Mouse (Mus musculus): Measurements from ENCODE around the gene Cdk19.

Cdk19 gene

DNA sequence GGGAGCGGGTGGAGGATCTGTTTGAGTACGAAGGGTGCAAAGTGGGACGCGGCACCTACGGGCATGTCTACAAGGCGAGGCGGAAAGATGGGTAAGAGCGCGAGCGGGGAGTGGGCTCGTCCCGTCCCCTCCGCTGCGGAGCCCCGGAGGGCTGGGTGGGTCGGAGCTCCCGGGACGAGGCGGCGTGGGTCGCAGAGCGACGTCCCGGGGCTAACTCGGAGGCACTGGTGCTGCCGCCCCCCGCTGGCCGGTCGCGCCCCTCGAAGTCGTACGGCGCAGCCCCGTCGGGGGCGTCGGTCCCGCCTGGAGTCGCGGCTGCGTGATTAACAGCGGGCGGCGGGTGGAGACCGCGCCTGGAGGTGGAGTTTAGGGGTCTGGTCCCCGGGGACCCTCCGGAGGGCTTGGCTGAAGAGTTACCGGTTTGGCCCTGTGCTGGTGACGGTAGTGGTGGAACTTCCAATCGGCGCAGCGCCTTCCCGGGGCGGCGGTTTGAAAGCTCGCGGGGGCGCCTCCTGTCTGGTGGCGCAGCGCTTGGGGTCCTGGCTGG, 10.3 kb downstream of the Cdk19 start:
- peak; percentile 43 for DNase-seq (ENCODE audit: low spot score)

DNA sequence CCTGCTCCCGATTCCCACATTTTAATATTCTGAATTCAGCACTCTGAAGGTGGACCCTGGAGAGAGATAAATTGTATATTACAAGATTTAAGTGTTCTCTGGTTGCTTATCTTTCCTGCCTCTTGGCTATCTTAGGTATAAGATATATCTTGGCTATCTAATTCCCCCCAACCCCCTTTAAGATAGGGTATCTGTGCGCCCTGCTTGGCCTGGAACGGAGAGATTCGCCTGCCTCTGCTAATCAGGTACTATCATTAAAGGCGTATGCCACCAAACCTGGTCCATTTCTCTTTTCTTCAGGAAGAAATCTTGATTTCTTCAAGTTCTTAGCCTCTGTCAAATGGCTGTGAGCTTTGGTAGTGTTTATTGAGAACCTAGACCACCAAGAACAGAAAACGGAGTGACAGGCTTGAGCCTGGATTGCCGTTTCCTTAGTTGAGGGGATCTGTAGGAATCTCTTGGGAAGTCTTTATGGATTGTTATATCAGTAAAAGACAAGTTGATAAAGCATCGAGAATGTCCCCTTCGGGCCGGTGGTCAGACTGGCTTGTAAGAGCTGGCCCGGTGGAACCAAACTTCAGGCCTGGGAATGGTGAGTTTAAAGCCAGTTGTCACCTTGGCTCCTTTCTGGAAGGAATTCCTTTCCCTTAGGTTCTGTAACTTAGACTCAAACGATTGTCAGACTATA, 11.0 kb downstream of the Cdk19 start:
- DNase-seq (ENCODE audit: low spot score) = no peak

DNA sequence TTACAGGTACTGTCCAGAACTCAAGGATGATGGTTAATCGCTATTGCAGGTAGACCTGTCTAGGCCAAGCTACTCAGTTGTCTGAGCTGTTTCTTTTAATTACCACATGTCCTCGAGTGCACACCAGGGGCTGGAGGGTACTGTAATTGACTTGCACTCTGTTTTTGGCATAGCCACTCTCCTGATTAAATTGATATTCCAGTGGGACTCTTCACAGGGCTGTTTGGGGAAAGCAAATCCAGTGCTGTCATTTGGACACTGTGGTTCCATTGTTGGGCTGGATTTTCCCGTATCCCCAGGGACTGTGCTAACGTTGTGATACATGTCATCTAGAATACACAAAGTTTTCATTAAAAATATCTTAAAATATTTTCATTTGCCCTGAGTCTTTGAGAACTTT, 11.8 kb downstream of the Cdk19 start:
- no peak for DNase-seq (ENCODE audit: low spot score)

DNA sequence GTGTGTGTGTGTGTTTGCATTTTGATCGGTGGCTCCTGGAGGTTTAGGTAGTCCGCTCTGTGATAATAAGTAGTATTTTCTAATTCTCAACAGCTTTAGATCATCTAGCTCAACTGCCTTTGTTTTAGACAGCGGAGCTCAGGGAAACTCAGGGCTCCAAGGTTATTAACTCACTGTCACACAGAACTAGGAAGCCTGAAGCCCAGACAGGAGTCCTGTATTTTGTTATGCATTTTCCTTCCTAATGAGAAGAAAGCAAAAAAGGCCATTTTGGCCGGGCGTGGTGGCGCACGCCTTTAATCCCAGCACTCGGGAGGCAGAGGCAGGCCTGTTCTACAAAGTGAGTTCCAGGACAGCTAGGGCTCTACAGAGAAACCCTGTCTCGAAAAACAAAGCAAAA, 14.7 kb downstream of the Cdk19 start:
- DNase-seq (ENCODE audit: low spot score) = no peak

DNA sequence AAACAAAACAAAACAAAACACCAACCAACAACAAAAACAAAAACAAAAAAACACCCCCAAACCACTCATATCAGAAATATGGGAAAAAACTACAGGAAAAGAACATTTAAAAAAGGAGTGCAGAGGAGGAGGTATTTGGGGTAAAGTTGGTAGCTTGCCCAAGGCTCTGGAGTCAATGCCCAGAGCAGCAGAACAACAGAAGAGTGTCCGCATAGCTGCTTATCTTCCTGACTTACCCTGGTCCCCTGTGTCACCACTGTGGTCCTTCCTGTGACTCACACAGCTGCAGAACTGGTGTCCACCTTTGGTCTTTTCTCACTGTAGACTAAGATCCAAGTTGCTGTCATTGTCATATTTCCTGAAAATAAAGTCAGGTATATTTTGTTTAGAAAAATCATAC, 15.2 kb downstream of the Cdk19 start:
- DNase-seq (ENCODE audit: low spot score) = no peak

DNA sequence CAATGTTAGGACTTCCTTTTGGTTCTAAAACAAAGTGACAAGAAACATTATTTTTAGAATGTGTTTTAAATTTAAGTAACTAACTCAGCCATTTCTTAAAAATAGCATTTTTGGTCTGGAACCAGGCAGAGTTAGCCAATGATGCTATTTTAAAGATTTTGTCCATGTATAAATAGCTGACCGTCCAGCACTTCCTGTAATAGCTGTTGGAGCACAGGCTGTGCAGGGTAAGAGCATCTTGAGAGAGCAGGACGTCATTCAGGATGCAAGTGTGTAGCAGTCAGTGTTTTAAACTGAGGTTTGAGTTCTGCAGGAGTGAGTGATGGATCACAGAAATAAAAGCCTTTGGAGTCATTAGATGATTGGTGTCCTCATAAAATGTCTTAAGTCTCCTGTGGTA, 18.8 kb downstream of the Cdk19 start:
- DNase-seq (ENCODE audit: low spot score) = no peak

DNA sequence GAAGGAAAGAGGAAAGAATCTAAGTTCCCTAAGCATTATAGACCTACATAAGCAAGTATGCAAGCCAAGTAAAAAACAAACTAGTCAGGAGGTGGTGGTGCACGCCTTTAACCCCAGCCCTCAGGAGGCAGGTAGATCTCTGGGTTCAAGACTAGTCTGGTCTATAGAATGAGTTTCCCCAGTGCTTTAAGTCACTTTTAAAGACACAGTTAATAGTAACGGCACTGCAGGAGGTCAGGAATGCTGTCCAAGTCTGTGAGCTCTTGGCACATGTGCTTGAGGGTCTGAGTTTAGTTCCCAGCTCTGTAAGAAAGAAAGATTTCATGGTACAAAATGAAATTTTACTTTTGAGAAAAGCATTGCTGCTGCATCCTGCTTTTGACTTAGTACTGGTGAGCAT, 19.8 kb downstream of the Cdk19 start:
- DNase-seq (ENCODE audit: low spot score) = no peak

DNA sequence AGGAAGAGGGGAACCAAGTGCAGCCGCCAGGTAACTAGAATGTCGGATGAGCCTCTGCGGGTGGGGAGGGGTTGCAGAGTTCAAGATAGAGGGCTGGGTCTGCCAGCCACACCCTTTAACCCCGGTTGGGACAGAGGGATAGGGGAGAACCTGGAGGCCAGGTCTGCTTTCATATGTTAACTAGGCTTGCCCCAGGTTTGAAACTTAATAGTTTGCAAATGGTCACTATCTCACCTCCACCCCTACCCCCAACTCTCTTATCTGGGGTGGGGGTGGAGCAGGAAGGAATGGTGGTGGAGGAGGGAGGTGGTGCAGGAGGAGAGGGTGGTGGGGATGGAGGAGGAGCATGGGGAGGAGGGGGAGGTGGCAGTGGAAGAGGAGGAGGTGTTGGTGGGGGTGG, 23.6 kb downstream of the Cdk19 start:
- no peak for DNase-seq (ENCODE audit: low spot score)

DNA sequence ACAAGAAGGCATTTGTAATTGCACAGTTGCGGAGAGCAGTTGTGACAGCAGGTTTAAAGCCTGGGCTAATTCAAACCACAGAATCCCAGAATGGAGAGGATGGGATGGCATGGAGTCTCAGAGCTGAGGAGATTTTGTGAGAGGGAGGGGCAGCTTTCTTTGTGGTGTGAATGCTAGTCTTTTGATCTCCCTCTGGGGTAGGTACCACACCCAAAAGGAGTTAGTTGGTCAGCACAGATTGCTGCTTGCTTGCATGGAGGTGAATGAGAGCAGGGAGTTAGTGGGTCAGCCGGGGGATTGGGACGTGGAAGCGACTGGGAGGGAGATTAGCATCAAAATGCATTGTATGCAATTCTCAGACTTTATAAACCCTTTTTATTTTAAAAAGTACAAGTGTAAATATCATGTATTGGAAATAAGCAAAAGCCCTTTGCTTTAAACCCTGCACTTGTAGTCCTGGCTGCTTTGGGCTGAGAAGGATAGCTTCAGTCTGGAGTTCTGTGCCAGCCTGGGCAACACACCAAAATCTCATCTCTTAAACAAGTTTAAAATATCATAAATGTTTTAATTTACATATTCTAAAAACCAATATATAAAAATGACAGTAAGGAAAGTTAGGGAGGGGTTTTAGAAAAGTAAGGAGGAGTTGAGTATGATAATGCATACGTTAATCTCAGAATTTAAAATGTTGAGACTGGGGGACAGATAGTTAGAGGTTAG, 25.4 kb downstream of the Cdk19 start:
- no peak for DNase-seq (ENCODE audit: low spot score)

DNA sequence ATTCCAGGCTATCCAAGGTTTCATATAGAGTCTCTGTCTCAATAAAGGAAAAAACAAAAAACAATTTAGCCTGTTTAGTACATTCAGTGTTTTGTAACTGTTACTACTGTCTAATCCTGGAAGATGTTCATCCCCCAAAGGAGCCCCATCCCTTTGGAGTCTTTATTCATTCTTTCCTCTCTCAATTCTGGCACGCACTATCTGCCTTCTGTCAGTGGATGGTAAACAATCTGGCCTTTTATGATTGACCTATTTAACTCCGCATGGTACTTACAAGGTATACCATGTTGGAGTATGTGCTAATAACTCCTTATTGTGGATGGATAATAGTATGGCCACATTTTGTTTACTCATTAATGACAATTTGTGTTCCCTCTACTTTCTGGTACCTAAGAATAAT, 26.6 kb downstream of the Cdk19 start:
- no peak for DNase-seq (ENCODE audit: low spot score)

DNA sequence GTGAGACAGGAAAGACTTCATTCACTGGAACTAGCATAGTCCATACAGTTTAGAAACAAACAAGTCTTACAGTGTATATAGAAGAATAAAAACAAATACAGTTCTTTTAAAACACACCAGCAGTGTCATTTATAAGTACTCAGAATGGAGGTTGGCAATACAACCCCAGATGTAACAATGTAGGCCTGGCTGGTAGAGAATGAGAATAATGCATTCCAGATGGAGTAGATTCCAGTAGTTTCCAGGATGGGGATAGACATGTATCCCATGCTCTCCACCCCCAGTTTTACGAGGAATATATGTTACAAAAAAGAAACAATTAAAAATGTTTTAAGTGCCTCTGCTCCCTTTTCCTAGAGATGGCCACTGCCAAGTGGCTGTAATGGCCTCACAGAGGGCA, 29.2 kb downstream of the Cdk19 start:
- DNase-seq (ENCODE audit: low spot score) = no peak

DNA sequence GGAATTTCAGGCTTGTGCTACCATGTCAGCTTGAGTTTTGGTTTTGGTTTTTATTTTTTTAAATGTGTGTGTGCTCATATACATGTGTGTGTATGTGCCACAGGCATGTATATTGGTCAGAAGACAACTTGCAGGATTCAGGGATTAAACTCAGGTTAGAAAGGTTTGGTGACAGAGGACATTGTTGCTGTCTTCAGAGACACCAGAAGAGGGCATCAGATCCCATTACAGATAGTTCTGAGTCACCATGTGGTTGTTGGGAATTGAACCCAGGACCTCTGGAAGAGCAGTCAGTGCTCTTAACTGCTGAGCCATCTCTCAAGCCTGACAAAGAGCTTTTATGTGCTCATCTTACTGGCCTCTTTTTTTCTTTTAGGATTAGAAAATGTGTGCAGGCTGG, 30.8 kb downstream of the Cdk19 start:
- DNase-seq (ENCODE audit: low spot score) = no peak

DNA sequence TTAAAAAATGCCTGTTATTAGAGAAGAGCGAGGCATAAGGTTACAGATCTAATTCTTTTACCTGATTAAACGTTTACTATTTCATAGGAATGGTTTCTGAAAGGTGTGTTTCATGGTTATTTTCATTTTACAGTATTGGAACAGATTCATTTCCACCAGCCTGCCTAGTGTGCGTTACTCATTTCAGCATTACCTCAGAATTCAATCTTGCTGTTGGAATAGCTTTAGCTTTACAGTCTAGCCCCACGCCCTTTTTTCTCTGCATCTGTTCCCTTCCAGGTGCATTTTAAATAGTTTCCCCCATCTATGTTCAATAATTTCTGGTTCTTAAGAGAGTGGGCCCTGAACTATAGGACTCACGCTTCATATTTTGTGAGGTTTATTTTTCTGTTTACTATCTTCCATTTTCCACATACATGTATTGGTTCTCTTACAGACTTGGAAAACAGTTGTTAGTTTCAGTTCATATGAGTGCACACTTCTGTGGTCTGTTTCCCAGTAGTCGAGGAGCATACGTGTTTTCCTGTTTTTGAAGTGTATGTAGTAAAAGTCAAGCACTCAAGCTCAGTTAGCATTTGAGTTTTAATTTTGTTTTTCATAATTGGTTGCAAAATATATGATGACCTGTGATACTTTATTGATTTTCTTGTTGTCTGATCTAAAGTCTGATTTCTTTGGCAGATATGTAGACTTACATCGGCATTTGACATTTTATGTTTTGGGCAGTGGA, 32.0 kb downstream of the Cdk19 start:
- DNase-seq (ENCODE audit: low spot score) = no peak

DNA sequence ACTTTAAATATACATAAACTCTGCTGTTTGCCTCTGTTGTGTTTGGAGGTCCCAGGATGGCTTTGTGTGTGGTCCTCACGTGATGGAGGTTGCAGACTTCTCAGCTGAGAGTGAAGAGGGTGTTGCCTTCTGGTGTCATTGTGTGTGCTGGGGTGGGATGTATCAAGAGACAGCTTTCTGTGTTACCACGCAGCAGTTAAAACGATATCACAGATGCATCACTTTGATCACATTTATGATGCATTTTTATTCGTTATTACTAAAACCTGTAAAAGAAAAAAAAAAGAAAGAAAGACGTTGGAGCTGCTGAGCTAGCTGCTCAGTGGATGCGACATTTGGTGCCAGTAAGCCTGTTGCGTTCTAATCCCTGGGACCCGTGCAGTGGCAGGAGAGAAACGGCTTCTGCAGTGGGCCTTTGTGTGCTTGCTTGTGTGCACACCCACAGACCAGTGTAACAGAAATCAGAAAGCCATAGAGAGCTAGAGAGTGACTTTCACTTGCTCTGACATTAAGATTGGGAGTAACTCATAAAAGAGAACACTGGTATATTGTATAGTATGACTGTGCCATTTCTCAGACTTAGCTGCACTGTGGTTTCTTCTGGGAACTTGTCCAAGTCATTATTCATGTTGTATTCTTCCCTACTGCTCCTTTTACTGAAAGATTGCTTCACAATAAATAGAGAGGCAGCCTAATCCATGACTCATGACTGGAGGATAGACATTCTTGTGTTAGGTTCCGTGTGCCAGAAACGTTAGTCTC, 32.7 kb downstream of the Cdk19 start:
- DNase-seq (ENCODE audit: low spot score) = peak; percentile 37

DNA sequence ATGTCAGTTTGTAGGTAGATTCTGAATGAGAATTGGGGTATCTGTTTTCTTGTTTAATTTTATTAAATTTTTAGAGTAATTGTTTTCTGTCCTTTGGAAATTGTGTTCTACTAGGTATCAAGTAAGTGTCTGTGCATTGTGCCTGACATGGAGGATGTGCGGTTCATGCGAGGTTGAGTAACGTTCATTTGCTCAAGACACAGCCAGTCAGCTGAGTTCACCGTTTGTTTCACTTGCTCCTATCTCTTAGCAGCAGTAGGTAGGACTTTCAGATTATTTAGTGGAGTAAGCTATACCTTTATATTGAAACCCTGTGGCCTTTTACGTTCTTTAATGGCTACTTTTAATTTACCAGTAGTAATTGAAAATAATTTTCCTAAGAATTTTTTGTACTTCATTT, 34.4 kb downstream of the Cdk19 start:
- no peak for DNase-seq (ENCODE audit: low spot score)

DNA sequence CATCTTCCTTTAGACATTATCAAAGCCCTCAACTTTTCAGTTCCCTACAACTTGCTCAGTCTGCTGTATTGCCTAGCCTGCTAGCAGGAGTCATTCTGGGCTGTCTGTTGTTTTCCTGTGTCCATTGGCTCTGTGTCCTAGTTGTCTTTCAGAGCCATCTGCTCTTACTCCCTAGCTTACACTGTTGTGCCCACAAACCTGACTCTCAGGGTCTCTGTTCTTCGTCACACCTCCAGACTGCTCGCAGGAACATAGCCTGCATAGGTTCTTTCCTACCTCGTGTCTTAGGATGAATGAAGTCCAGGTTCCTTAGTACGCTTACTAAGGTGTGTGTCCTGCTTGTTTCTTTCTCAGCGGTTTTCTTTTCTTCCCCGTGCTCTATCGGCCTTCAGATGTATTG, 35.5 kb downstream of the Cdk19 start:
- no peak for DNase-seq (ENCODE audit: low spot score)

DNA sequence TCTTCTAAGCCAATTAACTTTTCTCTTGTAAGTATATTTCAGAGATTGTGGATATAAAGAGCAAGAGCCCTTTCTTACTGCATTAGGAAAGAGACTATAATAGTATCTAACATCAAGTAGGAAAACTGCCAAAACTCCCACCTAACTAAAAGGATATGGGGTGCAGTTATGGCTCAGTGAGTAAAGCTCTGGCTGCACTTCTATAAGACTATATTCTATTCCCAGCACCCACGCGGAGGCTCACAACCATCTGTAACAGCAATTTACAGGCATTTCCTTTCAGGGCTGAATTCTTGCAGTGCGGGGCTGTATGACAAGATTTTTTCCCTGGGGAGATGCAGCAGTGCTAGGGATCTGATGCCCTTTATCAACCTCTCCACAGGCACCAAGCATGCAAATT, 36.9 kb downstream of the Cdk19 start:
- DNase-seq (ENCODE audit: low spot score) = peak; percentile 48

DNA sequence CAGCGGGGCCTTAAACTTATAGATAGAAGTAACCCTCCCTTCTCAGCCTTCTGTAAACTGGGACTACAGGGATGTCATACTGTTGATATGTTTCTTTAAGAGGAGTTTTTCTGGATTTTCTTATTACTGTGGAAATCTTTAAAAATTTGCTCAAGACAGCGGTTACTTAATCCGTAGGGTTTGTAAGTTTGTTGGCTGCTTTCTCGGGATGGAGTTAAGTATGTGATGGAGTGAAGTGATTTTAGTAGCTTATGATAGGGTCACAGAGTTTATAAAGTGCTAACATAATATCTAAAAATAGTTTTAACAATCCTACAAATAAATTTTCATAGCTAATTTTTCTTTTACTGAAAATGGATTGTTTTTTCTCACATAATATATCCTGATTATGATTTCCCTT, 38.9 kb downstream of the Cdk19 start:
- DNase-seq (ENCODE audit: low spot score) = no peak

DNA sequence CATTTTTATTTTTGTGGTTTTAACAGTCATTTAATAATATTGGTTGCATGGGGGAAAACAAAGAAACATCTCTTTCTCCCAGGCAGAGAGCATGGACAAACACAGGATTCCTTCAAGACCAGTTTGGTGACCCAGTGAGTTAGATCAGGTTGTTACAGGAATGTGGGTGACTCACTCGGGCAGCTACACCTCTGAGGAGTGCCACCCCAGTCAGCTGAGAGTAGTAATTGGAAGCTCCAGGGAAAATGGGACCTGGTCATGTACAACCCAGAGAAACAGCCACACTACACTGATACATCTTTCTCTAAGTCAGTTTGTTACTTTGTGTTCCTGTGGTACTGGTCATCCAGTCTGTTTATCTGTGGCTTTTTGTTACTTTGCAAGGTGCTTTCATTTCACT, 40.3 kb downstream of the Cdk19 start:
- DNase-seq (ENCODE audit: low spot score) = no peak

DNA sequence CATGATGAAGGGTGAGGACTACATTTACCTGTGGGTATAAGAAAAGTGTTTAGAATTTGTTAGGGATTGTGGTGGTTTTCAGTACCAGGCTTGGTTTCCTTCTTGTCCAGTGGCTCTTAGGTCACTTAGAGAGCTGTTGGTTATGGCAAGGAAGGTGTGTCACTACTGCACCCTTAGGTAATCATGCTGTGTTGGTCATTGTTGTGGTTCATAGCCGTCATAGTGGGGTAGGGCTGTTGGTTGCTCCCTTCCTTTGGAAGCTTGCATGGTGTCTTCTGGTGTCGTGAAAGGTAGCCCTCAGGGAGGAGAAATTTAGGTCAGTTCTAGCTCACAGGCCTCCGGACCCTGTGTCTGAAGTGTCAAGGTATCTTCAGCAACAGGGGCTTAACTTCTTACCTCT, 46.0 kb downstream of the Cdk19 start:
- no peak for DNase-seq (ENCODE audit: low spot score)

DNA sequence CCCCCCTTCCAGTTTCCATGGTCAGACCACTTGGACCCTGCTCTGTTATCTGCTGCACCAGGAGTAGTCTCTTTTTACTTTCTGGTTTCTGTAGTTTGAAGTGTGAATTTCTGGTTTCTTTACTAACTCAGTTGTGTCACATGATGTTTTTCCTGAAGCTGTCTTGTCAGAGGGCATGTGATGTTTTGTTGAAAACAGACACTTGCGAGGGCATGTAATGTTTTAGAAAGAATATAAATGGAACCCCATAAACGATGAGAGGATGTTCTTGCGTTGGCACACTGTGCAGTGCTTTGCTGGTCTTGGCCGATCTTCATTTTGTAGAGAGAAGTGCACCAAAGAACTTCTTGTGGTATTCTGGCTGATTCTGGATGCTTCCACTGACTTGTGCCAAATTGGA, 46.8 kb downstream of the Cdk19 start:
- no peak for DNase-seq (ENCODE audit: low spot score)

DNA sequence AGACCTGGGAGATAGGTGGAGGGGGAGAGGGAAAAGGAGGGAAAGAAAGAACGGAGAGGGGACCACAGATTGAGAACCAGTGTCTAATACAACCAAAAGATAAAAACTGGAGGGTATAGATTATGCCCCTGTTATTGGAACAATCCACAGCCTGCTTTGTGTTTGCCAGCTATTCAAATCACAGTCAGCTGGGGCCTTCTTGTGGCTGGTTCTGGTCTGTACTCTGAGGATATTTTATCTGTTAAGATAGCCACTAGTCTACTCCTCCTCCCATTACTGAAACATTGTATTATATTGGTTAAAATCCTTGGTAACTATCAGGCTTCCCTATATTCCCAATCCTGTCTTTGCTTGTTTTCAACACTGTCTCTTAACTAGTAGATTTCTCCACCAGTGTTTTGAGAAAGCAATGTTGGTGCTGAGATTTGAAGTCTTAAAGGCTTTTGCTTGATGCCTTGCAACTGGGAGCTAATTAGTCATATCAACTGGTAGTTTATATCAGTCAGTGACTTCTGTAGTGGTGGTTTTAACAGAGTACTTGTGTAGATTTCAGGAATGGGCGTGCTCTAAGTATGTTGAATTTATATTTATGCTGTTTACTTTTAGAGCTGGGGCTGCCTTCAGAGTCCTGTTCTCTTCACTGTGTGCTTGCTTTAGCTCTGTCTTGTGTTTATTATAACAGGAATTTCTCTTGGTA, 54.2 kb downstream of the Cdk19 start:
- no peak for DNase-seq (ENCODE audit: low spot score)

Data from layer of hippocampus, adult 11-12 months (tissue).